In the genomic region with DNA sequence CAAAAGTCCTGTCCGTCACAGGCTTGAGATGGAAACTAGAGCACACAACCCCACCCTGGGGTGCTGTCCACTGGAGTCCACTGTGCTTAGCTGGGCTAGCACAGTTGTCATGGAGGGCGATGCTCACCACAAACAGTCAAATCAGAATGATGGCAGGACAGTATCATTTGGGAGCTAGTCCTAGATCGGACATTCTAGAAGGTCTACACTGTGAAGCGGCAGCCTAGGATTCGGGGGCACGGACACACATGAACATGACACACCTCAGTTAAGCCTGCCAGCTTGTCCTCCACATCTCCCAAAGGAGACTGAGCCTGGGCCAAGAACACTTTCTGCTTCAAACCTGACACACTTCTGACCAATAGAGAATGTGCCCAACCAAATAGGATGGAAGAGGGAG, we compare ENCODE assay signal across 26 mouse cellular contexts. TPM values are rescaled to one million over a fixed set of nuclear protein-coding genes. Genes with fewer than 3 reads are reported as not detected.
DNase-seq lines count a peak whose midpoint lies in the region; ATAC-seq and TF ChIP-seq lines count a peak whose summit lies in the region.
"Had no signal": no experiment of that assay in that cellular context is flagged by ENCODE, and none has a peak within 500 bp of the region (broad histone marks: within the 10 kb centered on the region; RNA-seq: fewer than 3 reads in every experiment).

No protein-coding gene starts in this region.

- peak overlapping the region; percentile 31; the same call in 1 of the 2 replicates for H3K4me2 ChIP-seq in liver, embryonic 12.5 days
- H3K4me2 ChIP-seq in intestine, postnatal 0 days (replicated peaks; ENCODE audit: low read depth), result no peak overlapping the region
- H3K4me2 ChIP-seq: forebrain, embryonic 12.5 days; forebrain, embryonic 15.5 days; heart, embryonic 13.5 days; hindbrain, embryonic 14.5 days had no signal

- no peak overlapping the region for H3K9ac ChIP-seq in liver, embryonic 12.5 days
- no peak overlapping the region for H3K9ac ChIP-seq in intestine, postnatal 0 days (ENCODE audit: low read depth, low read length)
- H3K9ac ChIP-seq: embryonic facial prominence, embryonic 13.5 days; forebrain, embryonic 12.5 days; forebrain, embryonic 15.5 days; heart, embryonic 13.5 days; hindbrain, embryonic 14.5 days had no signal

- peak; percentile 14 for DNase-seq in urinary bladder, adult 2 months (ENCODE audit: low spot score)
- no peak for DNase-seq in urinary bladder, postnatal 25 days (ENCODE audit: low spot score)
- DNase-seq in induced T-regulatory cell, adult 2 months (ENCODE audit: low read depth), result peak; percentile 5
- DNase-seq in right cerebral cortex, postnatal 25 days, result no peak
- DNase-seq: adrenal gland, adult 8-10 months; adrenal gland, postnatal 25 days; cerebellum, adult 11-12 months; cerebellum, adult 8-10 months; cerebellum, postnatal 10 days; cerebellum, postnatal 36 days; gastrocnemius, postnatal 14 days; heart, adult 2 months; heart, postnatal 14 days; heart, postnatal 4 days had no signal

- peaks cover 16% of the 10 kb centered on the region for H3K36me3 ChIP-seq in liver, embryonic 12.5 days
- H3K36me3 ChIP-seq in intestine, postnatal 0 days (ENCODE audit: control insufficient read depth, insufficient read depth), result peaks cover 34% of the 10 kb centered on the region

- TF ChIP-seq CTCF in intestine, postnatal 0 days (IDR thresholded peaks at IDR 0.05; ENCODE audit: low read depth), result no peak

- 87% methylated on average over 6 of the region's 6 CpGs for WGBS in liver, embryonic 12.5 days (ENCODE audit: insufficient replicate concordance)
- whole genome bisulfite sequencing in intestine, postnatal 0 days, result 97% methylated on average over 6 of the region's 6 CpGs

- H3K4me1 ChIP-seq in liver, embryonic 12.5 days, result peaks cover 11% of the 10 kb centered on the region
- no peaks in the 10 kb centered on the region for H3K4me1 ChIP-seq in intestine, postnatal 0 days (replicated peaks; ENCODE audit: control insufficient read depth, insufficient read depth, low read length)
- H3K4me1 ChIP-seq: embryonic facial prominence, embryonic 10.5 days; embryonic facial prominence, embryonic 13.5 days; forebrain, embryonic 12.5 days; forebrain, embryonic 15.5 days; heart, embryonic 10.5 days; heart, embryonic 13.5 days had no signal

- H3K4me3 ChIP-seq in liver, embryonic 12.5 days, result no peak overlapping the region
- H3K4me3 ChIP-seq in intestine, postnatal 0 days (ENCODE audit: low read depth, low read length), result no peak overlapping the region
- H3K4me3 ChIP-seq: embryonic facial prominence, embryonic 10.5 days; embryonic facial prominence, embryonic 13.5 days; erythroblast, embryonic 14.5 days; forebrain, embryonic 12.5 days; forebrain, embryonic 15.5 days; heart, adult 2 months; heart, embryonic 10.5 days; heart, embryonic 13.5 days had no signal

- no peaks in the 10 kb centered on the region for H3K27me3 ChIP-seq in liver, embryonic 12.5 days (replicated peaks)
- H3K27me3 ChIP-seq in intestine, postnatal 0 days (replicated peaks; ENCODE audit: control insufficient read depth, insufficient read depth, low read length), result no peaks in the 10 kb centered on the region
- H3K27me3 ChIP-seq: embryonic facial prominence, embryonic 13.5 days; forebrain, embryonic 12.5 days; forebrain, embryonic 15.5 days; heart, embryonic 13.5 days had no signal

- no peak for ATAC-seq in liver, embryonic 12.5 days
- no peak for ATAC-seq in intestine, postnatal 0 days
- ATAC-seq: CD4-positive, CD25-positive, alpha-beta regulatory T cell, adult 4 months; forebrain, embryonic 15.5 days; hindbrain, postnatal 0 days had no signal

- no peaks in the 10 kb centered on the region for H3K9me3 ChIP-seq in liver, embryonic 12.5 days (replicated peaks)
- no peaks in the 10 kb centered on the region for H3K9me3 ChIP-seq in intestine, postnatal 0 days (ENCODE audit: control insufficient read depth)
- H3K9me3 ChIP-seq: embryonic facial prominence, embryonic 10.5 days; embryonic facial prominence, embryonic 13.5 days; forebrain, embryonic 12.5 days; forebrain, embryonic 15.5 days; heart, embryonic 10.5 days; heart, embryonic 13.5 days had no signal

- no peak overlapping the region for H3K27ac ChIP-seq in liver, embryonic 12.5 days
- no peak overlapping the region for H3K27ac ChIP-seq in intestine, postnatal 0 days (ENCODE audit: low read depth, low read length)
- H3K27ac ChIP-seq: embryonic facial prominence, embryonic 10.5 days; embryonic facial prominence, embryonic 13.5 days; forebrain, embryonic 12.5 days; forebrain, embryonic 15.5 days; heart, adult 2 months; heart, embryonic 10.5 days; heart, embryonic 13.5 days; hindbrain, embryonic 14.5 days; hindbrain, postnatal 0 days had no signal

RNA-seq across cellular contexts. Expression of a gene that starts 48.9 kb away (rescaled TPM):
- polyA plus RNA-seq in urinary bladder, adult 2 months (2012; rRNA removed), result 6.0 and 7.9 TPM in 2 replicates
- polyA plus RNA-seq in liver, embryonic 12.5 days (2016; fragmentation: Nextera tagmentation; extraction: Ambion mirVana), result 4.2 and 4.3 TPM in 2 replicates
- 2.7 and 3.3 TPM in 2 replicates for polyA plus RNA-seq in intestine, postnatal 0 days (2015; fragmentation: Nextera tagmentation; extraction: Ambion mirVana)

Comparison
In these comparisons a context has a peak if more than half of its experiments do, and no peak if none do; other contexts are left out.
1. DNase-seq: peak in urinary bladder, adult 2 months (single experiment) and induced T-regulatory cell, adult 2 months (single experiment); none in urinary bladder, postnatal 25 days (single experiment) and right cerebral cortex, postnatal 25 days (single experiment).